16 mouse cellular contexts compared by ENCODE assay signal in the genomic region with DNA sequence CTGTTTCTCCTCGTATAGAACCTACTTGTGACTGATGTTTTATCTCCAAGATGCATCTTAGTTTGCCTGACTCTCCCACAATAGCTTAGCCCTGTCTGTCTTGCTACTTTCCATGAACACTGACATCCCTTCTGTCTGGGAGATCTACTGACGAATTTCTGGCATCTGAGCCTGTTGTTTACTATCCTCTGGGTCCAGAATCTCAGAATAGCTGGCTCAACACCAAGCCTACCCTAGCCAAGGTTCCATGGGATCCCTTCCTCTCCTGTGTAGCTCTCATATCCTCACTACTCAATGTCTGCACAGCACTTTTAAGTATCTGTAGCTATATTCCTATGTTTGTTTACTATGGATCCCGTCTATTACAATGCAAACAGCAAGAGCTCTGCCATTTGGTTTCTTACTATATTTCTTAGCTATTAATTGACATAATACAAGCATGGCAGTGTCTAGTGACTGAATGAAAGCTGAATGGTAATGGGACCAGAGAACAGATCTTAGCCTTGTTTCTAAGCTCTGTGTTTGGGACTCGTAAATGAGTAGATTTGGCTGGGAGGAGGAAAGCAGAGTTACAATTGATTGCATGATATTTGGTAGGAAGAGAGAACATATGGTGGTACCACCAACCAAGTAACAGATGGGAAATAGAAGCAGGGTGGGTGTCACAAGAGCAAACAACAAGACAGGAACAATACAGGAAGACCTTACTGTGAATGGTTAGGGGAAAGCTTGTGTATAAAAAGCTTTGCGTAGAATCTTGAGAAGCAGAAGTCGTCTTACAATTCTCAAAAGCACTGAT. TPM values are rescaled to one million over a fixed set of nuclear protein-coding genes. Genes with fewer than 3 reads are reported as not detected.
A peak's percentile ranks its signal among the peaks of the same experiment; 100 is the strongest.
DNase-seq lines count a peak whose midpoint lies in the region; ATAC-seq and TF ChIP-seq lines count a peak whose summit lies in the region.
"Had no signal": no experiment of that assay in that cellular context is flagged by ENCODE, and none has a peak within 500 bp of the region (broad histone marks: within the 10 kb centered on the region; RNA-seq: fewer than 3 reads in every experiment).

No protein-coding gene starts in this region.

- ATAC-seq in heart, embryonic 12.5 days (ENCODE audit: insufficient number of reproducible peaks, low FRiP score), result no peak
- ATAC-seq in forebrain, embryonic 16.5 days, result peak; percentile 78
- ATAC-seq: CD4-positive, CD25-positive, alpha-beta regulatory T cell, adult 4 months; midbrain, embryonic 15.5 days had no signal

- TF ChIP-seq POLR2A in heart, adult 2 months (IDR thresholded peaks at IDR 0.05; ENCODE audit: insufficient read depth, low read depth, low read length), result no peak

- H3K36me3 ChIP-seq in heart, adult 2 months (ENCODE audit: control insufficient read depth, insufficient read depth, low read length), result peaks cover 19% of the 10 kb centered on the region
- H3K36me3 ChIP-seq in heart, embryonic 12.5 days, result no peaks in the 10 kb centered on the region
- no peaks in the 10 kb centered on the region for H3K36me3 ChIP-seq in forebrain, embryonic 16.5 days (ENCODE audit: control insufficient read depth, insufficient read depth)
- H3K36me3 ChIP-seq: midbrain, embryonic 15.5 days had no signal

- H3K4me2 ChIP-seq in heart, embryonic 12.5 days, result no peak overlapping the region
- no peak overlapping the region for H3K4me2 ChIP-seq in forebrain, embryonic 16.5 days (ENCODE audit: low read length)
- H3K4me2 ChIP-seq: midbrain, embryonic 15.5 days had no signal

- H3K4me3 ChIP-seq in heart, adult 2 months, result no peak overlapping the region
- no peak overlapping the region for H3K4me3 ChIP-seq in heart, embryonic 12.5 days
- no peak overlapping the region for H3K4me3 ChIP-seq in layer of hippocampus, adult 2 months
- H3K4me3 ChIP-seq in forebrain, embryonic 16.5 days (replicated peaks; ENCODE audit: low read length), result no peak overlapping the region
- H3K4me3 ChIP-seq: megakaryocyte, embryonic 14.5 days; midbrain, embryonic 15.5 days had no signal

- TF ChIP-seq EP300 in heart, adult 2 months (IDR thresholded peaks at IDR 0.05; ENCODE audit: insufficient read depth, low read depth, low read length), result no peak

- H3K27me3 ChIP-seq in heart, adult 2 months (ENCODE audit: control insufficient read depth, insufficient read depth, low read length), result no peaks in the 10 kb centered on the region
- H3K27me3 ChIP-seq in heart, embryonic 12.5 days (replicated peaks), result no peaks in the 10 kb centered on the region
- no peaks in the 10 kb centered on the region for H3K27me3 ChIP-seq in forebrain, embryonic 16.5 days (replicated peaks; ENCODE audit: control insufficient read depth, insufficient read depth, low read length)
- H3K27me3 ChIP-seq: megakaryocyte, embryonic 14.5 days; midbrain, embryonic 15.5 days had no signal

- no peak overlapping the region for H3K9ac ChIP-seq in heart, adult 2 months (ENCODE audit: low read depth, low read length)
- no peak overlapping the region for H3K9ac ChIP-seq in heart, embryonic 12.5 days
- H3K9ac ChIP-seq in forebrain, embryonic 16.5 days (replicated peaks; ENCODE audit: low read depth, low read length), result no peak overlapping the region
- H3K9ac ChIP-seq: liver, embryonic 14.5 days; midbrain, embryonic 15.5 days had no signal

- H3K4me1 ChIP-seq in heart, adult 2 months (ENCODE audit: control insufficient read depth, insufficient read depth, low read length), result peaks cover 17% of the 10 kb centered on the region
- peaks cover 18% of the 10 kb centered on the region for H3K4me1 ChIP-seq in heart, embryonic 12.5 days (replicated peaks)
- peaks cover 15% of the 10 kb centered on the region; the same call in 1 of the 2 replicates for H3K4me1 ChIP-seq in forebrain, embryonic 16.5 days (replicated peaks; ENCODE audit: control insufficient read depth, insufficient read depth, low read length)

- WGBS in heart, adult 2 months, result 67% methylated on average over 6 of the region's 6 CpGs
- WGBS in heart, embryonic 12.5 days, result 85% methylated on average over 6 of the region's 6 CpGs
- WGBS in forebrain, embryonic 16.5 days, result 56% methylated on average over 6 of the region's 6 CpGs

- DNase-seq in cerebellum, postnatal 10 days, result peak; percentile 71 to 75
- DNase-seq in cerebellum, adult 18-20 months, result no peak
- peak in 1 of 2 experiments; percentile 44 for DNase-seq in heart, adult 2 months
- DNase-seq in layer of hippocampus, adult 2 months (ENCODE audit: low spot score in 2 of 2), result peak; percentile 21 to 52
- no peak for DNase-seq in layer of hippocampus, postnatal 36 days
- DNase-seq in spleen, postnatal 36 days (ENCODE audit: low spot score in 2 of 2), result no peak
- DNase-seq: cerebellum, adult 11 months; cerebellum, postnatal 36 days; kidney, postnatal 4 days had no signal

- intact Hi-C loops in heart, adult 2 months (cut with DNase I), result no loop called here

- H3K79me2 ChIP-seq in heart, adult 2 months (replicated peaks; ENCODE audit: control insufficient read depth, insufficient read depth, low read length), result peaks cover 5% of the 10 kb centered on the region

- TF ChIP-seq CTCF in heart, adult 2 months (IDR thresholded peaks at IDR 0.05), result no peak
- no peak for TF ChIP-seq CTCF in layer of hippocampus, adult 2 months (conservative IDR thresholded peaks at IDR 0.05)

- no peaks in the 10 kb centered on the region for H3K9me3 ChIP-seq in heart, embryonic 12.5 days (replicated peaks)
- no peaks in the 10 kb centered on the region for H3K9me3 ChIP-seq in forebrain, embryonic 16.5 days (ENCODE audit: control insufficient read depth, low read length)
- H3K9me3 ChIP-seq: G1E; megakaryocyte, embryonic 14.5 days; midbrain, embryonic 15.5 days had no signal

- H3K27ac ChIP-seq in heart, adult 2 months, result peak overlapping the region; percentile 42
- H3K27ac ChIP-seq in heart, embryonic 12.5 days (ENCODE audit: poor library complexity, severe bottlenecking), result no peak overlapping the region
- peak overlapping the region; percentile 28; the same call in 1 of the 2 replicates for H3K27ac ChIP-seq in layer of hippocampus, adult 2 months
- H3K27ac ChIP-seq in forebrain, embryonic 16.5 days (ENCODE audit: low read length), result peak overlapping the region; percentile 45
- H3K27ac ChIP-seq: liver, embryonic 14.5 days; midbrain, embryonic 15.5 days had no signal

RNA-seq across cellular contexts. Expression of gene Nek7, which starts 51.3 kb away (rescaled TPM):
- 10 to 100 TPM; 69.9 to 79.7 TPM for total RNA-seq in heart, adult 2 months (2021)
- 17.3 and 40.0 TPM in 2 replicates for polyA plus RNA-seq in heart, adult 2 months (2012; rRNA removed)
- 53.9 and 56.4 TPM in 2 replicates for polyA plus RNA-seq in heart, embryonic 12.5 days (2016; fragmentation: Nextera tagmentation; extraction: Ambion mirVana)
- total RNA-seq in layer of hippocampus, adult 2 months (2021), result 10 to 100 TPM; 33.9 to 34.9 TPM
- 10 to 100 TPM; 34.4 to 35.6 TPM for total RNA-seq in layer of hippocampus, postnatal 36 days (2021)
- polyA plus RNA-seq in forebrain, embryonic 16.5 days (2015; fragmentation: Nextera tagmentation; extraction: Ambion mirVana), result 9.5 and 11.6 TPM in 2 replicates

Comparison
In these comparisons a context has a peak if more than half of its experiments do, and no peak if none do; other contexts are left out.
1. DNase-seq: peak in cerebellum, postnatal 10 days (2 of 2) and layer of hippocampus, adult 2 months (2 of 2); none in cerebellum, adult 18-20 months (0 of 2), layer of hippocampus, postnatal 36 days (0 of 2) and spleen, postnatal 36 days (0 of 2).